Mouse (Mus musculus): ENCODE data around the gene Gm42669. TPM values are rescaled to one million over a fixed set of nuclear protein-coding genes. Genes with fewer than 3 reads are reported as not detected.

Gene Gm42669
- total RNA-seq (2022): under 1 TPM in 1 of 4 experiments, not detected in 3; 0.09 TPM

GRCm38 (mm10) chr5:107507321-107507720 is at the start of gene Gm42669:
TSS of gene Gm42669 (plus strand) at chr5:107507621.
- no peak for DNase-seq (ENCODE audit: low spot score)

GRCm38 (mm10) chr5:107462147-107463076 is 45.0 kb upstream of the Gm42669 start:
- no peak for DNase-seq (ENCODE audit: low spot score)

GRCm38 (mm10) chr5:107466501-107466900 is 40.9 kb upstream of the Gm42669 start:
- DNase-seq (ENCODE audit: low spot score): no peak

GRCm38 (mm10) chr5:107467098-107467497 is 40.3 kb upstream of the Gm42669 start:
- DNase-seq (ENCODE audit: low spot score): no peak

- DNase-seq (ENCODE audit: low spot score): no peak
These were observed 36.7 kb upstream of the Gm42669 start for GRCm38 (mm10) chr5:107470600-107471329.

- DNase-seq (ENCODE audit: low spot score): no peak
These were observed 27.2 kb upstream of the Gm42669 start for GRCm38 (mm10) chr5:107480194-107480593.

- no peak for DNase-seq (ENCODE audit: low spot score)
These were observed 18.4 kb upstream of the Gm42669 start for GRCm38 (mm10) chr5:107488996-107489395.

- no peak for DNase-seq (ENCODE audit: low spot score)
These were observed 16.4 kb upstream of the Gm42669 start for GRCm38 (mm10) chr5:107491036-107491435.

GRCm38 (mm10) chr5:107492471-107492870 is 14.9 kb upstream of the Gm42669 start:
- no peak for DNase-seq (ENCODE audit: low spot score)

- DNase-seq (ENCODE audit: low spot score): no peak
These were observed 12.7 kb upstream of the Gm42669 start for GRCm38 (mm10) chr5:107494759-107495158.

- no peak for DNase-seq (ENCODE audit: low spot score)
These were observed 11.4 kb upstream of the Gm42669 start for GRCm38 (mm10) chr5:107496047-107496446.

- no peak for DNase-seq (ENCODE audit: low spot score)
These were observed 9.6 kb upstream of the Gm42669 start for GRCm38 (mm10) chr5:107497519-107498501.

- DNase-seq (ENCODE audit: low spot score): no peak
These were observed 8.6 kb upstream of the Gm42669 start for GRCm38 (mm10) chr5:107498806-107499310.

GRCm38 (mm10) chr5:107499891-107500535 is 7.4 kb upstream of the Gm42669 start:
- DNase-seq (ENCODE audit: low spot score): no peak

- no peak for DNase-seq (ENCODE audit: low spot score)
These were observed 6.7 kb upstream of the Gm42669 start for GRCm38 (mm10) chr5:107500741-107501140.

- DNase-seq (ENCODE audit: low spot score): no peak
These were observed 3.1 kb downstream of the Gm42669 start for GRCm38 (mm10) chr5:107510503-107510902.

- no peak for DNase-seq (ENCODE audit: low spot score)
These were observed 3.9 kb downstream of the Gm42669 start for GRCm38 (mm10) chr5:107511326-107511725.

GRCm38 (mm10) chr5:107513583-107513982 is 6.2 kb downstream of the Gm42669 start:
- DNase-seq (ENCODE audit: low spot score): no peak

GRCm38 (mm10) chr5:107515453-107515852 is 8.0 kb downstream of the Gm42669 start:
- no peak for DNase-seq (ENCODE audit: low spot score)

- no peak for DNase-seq (ENCODE audit: low spot score)
These were observed 8.7 kb downstream of the Gm42669 start for GRCm38 (mm10) chr5:107516087-107516486.

- no peak for DNase-seq (ENCODE audit: low spot score)
These were observed 11.2 kb downstream of the Gm42669 start for GRCm38 (mm10) chr5:107518602-107519001.

Data from heart, adult 8-10 months (tissue).